Mouse (Mus musculus) bone marrow, adult 2 months (tissue): ENCODE measurements around the gene Slc35d1.
A peak's percentile ranks its signal among the peaks of the same experiment; 100 is the strongest.

Experiments used
- CTCF ChIP-seq: fragments of 200-500 bp; IDR thresholded peaks from 2 replicates; pipeline ENCODE4 v1.5.1; 2011; ENCODE audit warnings: low read length, control low read depth; ENCODE audit not compliant: control insufficient read depth, insufficient read depth
- POLR2A ChIP-seq: fragments of 200-500 bp; IDR thresholded peaks from 2 replicates; pipeline ENCODE4 v1.6.1; 2011; ENCODE audit warnings: low read depth, mild to moderate bottlenecking, control low read depth, low read length, borderline replicate concordance; ENCODE audit not compliant: control insufficient read depth

DNA sequence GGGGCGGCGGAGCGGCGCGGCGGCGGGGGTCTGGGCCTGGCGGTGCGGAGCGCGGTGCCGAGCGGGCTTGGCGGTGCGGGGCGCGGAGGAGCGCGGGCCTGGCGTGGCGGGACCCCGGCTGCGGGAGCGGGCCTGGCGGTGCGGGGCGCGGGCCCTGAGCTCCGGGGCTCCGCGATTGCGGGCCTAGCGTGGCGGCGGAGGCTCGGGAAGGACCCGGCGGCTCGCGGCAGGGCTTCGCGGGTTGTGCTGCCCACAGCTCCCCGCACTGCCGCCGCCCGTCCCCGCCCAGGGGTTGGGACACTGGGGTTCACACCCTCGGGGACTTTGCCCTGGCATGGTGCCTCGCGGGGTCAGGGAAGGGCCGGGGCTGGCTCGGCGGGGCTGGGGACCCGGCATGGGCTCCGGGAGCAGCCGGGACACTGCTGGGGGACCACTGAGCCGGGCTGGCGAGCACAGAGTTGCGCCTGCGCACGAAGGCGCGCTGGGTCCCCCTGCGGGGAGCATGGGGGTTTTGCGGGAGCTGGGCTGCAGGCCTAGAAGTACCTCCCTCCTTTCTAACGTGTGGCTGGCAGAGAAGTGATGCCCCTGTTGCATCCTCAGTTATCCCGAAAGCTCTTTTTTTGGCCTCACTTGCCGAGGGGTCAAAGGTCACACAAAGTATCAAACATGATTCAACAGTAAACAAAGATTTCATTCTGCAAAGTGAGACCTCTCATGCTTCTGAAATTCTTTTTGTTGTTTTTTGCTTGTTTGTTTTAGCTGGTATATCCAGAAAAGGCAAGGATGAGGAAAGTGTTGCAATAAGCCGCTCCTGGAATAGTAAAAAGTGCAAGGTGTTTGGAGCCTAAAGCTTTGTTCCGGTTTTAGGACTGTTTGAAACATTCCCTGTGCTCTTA is at the start of gene Slc35d1:
- TF ChIP-seq CTCF = no peak
- peak; percentile 42; the same call in 1 of the 2 replicates for TF ChIP-seq POLR2A
